Mouse (Mus musculus) retina, adult 2 months (tissue): ENCODE measurements at regions not wholly inside any gene's neighbourhood (a gene's known extent, or its start where the extent isn't known, plus 50 kb on each side); places are given as distances from the start of the nearest gene placed in this dataset.
A peak's percentile ranks its signal among the peaks of the same experiment; 100 is the strongest.
"Not testable (repeated sequence)": the region's sequence is repeated elsewhere in the genome, so short reads cannot be mapped to it uniquely, and the experiment has no call there.

Experiments
- DNase-seq: peaks from one replicate; pipeline ENCODE4 v3.0.0-alpha.2; 2012; ENCODE audit warnings: low read depth, low spot score

DNA sequence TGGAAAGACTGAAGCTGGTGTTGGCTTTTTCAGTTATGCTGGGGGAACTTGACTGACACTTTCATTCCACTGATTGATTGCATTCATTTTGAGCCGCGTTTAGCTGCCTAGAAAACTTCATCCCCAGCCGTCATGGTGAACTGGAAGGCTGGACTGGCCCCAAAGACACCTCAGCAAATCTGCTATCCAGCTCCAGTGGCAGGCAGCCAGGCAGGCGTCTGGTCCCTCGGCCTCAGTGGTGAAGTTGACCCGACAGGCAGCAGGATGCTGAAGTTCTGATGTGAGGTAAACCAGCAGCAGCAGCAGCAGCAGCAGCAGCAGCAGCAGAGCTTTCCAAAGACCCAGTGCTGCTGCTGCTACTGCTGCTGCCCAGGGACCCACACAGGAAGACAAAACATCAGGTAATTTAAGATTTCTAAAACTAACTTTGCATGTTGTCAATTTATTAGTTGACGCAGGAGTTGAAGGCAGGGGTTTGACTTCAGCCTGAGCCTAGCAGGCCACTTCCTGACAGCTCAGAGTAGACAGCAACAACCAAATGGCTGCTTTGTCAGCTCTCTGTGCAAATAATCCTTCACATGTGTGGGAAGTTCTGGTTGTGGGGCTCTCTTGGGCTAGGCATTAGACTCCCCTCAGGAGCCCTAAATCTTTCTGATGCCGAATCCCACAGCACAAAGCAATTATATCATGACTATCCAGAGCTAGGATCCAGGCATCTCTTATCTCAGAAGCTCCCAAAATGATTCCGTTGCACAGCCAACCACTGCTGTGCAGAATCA lies 200.4 kb upstream of the Nhs start:
- no peak for DNase-seq

DNA sequence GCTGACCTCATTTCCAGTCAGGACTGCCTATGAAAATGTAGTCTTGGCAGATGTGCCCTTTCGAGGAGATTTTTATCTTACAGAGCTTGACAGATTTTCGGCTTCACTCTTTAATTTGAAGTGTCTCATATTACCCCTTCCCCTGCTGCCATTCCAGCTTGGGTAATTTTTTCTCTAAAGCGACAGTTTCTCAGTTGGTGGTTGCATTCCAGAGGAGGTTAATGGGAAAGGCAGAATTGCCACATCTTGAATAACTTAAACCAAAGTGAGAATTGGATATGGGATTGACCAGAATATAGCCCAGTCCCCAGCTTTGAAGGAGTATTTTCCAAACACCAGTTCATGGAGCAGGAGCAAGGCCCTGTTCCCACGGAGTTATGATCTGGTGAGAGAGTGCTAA lies 188.8 kb upstream of the Nhs start:
- no peak for DNase-seq

DNA sequence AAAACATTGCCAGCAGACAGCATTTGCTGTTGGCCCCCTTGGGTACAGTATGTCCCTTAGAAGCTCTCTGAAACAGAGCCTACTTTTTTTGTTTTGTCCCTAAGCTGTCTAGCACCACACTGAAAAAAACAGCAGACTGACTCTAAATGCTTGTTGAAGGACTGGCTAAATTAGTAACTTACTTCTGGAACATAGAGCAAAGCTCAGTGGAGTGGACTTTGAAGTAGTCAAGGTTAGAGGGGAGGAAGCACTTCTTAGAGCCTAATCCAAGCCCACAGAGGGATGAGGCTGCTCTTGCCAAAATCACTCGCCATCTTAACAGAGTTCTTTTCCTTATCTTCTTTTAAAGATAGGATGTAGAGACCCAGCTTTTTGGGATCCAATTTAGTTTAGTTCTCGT lies 188.4 kb upstream of the Nhs start:
- no peak for DNase-seq

GRCm38 (mm10) chrX:162345497-162346143 lies 186.1 kb upstream of the Nhs start:
- no peak for DNase-seq

DNA sequence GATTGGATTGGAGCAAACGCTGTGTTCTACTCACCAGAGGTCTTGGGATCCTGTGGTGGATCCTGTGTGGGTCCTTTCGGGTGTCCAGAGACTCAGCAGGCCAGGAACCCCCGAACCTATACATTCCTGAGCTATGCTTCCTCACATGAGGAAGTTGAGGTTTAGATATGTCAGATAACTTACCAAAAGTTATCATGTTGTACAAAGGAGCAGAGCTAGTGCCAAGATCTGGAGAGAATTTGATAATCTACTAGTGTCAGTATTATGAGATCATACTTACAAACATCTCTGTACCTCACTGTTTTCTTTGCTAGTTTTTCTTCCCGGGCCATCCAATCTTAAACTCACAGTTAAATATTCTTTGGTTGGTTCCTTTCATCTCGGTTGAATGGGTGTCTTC lies 172.6 kb upstream of the Nhs start:
- no peak for DNase-seq

DNA sequence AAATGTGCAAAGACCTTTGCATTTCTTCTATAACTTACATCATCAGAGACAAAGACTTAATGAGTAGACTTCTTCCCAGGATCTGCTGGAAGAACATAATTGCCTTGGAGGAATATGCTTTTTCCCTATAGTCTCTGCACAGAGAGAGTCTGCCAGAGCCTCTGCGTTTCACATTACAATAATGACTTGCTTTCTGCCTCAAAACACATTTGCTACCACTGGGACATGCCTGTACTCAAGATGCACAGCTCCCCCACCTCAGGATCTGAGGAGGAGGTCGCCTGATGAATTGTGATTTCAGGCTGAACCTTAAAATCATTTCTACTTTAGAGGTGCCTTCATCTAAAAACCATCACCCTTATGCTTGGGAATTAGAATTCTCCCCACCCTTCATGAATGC lies 148.1 kb upstream of the Nhs start:
- DNase-seq = no peak

DNA sequence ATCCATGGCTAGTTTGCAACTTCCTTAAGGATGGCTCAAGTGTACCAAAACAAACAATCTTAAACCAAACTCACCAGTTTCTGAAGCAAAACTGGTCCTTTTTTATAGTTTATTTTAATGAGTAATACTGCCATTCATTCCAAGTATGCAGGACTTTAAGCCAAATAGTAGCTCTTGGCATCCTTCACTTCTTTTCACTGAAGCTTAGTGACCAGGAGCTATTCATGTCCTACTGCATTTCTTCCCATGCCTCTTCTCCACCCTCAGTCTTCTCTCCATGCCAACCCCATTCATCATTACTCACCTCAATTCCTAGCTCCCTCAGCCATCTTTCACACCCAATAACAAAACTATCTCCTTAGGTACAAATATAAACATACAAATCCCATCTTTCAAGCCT lies 144.6 kb upstream of the Nhs start:
- no peak for DNase-seq

- DNase-seq = no peak
These were observed 143.3 kb upstream of the Nhs start for GRCm38 (mm10) chrX:162302788-162303187.

DNA sequence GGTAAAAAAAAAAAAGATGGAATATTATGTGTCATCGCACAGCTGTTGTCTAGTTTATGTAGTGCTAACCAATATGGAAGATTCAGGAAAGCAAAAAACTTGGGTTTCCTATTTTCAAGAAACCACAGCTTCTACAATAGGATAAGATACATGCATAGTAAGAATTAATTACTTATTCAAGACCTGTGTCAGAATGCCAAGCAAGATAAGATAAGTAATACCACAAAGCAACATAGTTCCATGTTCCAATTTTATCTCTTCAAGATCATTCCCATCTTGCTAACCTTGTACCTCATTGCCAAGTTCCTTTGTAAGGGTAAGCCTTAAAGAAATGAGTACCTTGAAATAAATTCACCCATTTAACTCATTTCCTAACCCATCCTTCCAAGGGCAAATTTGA lies 131.7 kb upstream of the Nhs start:
- DNase-seq = no peak

DNA sequence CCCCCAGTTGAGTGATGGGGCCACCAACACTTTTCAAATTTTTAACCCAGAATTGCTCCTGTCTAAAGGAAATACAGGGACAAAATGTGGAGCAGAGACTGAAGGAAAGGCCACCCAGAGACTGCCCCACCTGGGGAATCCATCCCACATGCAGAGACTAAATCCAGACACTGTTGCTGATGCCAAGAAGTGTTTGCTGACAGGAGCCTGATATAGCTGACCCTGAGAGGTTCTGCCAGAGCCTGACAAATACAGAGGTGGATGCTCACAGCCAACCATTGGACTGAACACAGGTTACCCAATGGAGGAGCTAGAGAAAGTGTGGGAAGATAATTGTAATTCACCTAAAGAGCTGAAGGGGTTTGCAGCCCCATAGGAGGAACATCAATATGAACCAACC lies 126.6 kb upstream of the Nhs start:
- not testable (repeated sequence) for DNase-seq

GRCm38 (mm10) chrX:162284252-162284651 lies 124.7 kb upstream of the Nhs start:
- no peak for DNase-seq

GRCm38 (mm10) chrX:162282690-162283089 lies 123.2 kb upstream of the Nhs start:
- no peak for DNase-seq

- DNase-seq = peak; percentile 29
These were observed 119.5 kb upstream of the Nhs start for GRCm38 (mm10) chrX:162278834-162279708.

- DNase-seq = no peak
These were observed 115.1 kb upstream of the Nhs start for GRCm38 (mm10) chrX:162274581-162274980.

GRCm38 (mm10) chrX:162271189-162271588 lies 111.7 kb upstream of the Nhs start:
- DNase-seq = no peak

GRCm38 (mm10) chrX:162268918-162269317 lies 109.4 kb upstream of the Nhs start:
- no peak for DNase-seq

GRCm38 (mm10) chrX:162268112-162268511 lies 108.6 kb upstream of the Nhs start:
- no peak for DNase-seq

- DNase-seq = no peak
These were observed 108.1 kb upstream of the Nhs start for GRCm38 (mm10) chrX:162267679-162268078.

- no peak for DNase-seq
These were observed 107.2 kb upstream of the Nhs start for GRCm38 (mm10) chrX:162266769-162267168.

DNA sequence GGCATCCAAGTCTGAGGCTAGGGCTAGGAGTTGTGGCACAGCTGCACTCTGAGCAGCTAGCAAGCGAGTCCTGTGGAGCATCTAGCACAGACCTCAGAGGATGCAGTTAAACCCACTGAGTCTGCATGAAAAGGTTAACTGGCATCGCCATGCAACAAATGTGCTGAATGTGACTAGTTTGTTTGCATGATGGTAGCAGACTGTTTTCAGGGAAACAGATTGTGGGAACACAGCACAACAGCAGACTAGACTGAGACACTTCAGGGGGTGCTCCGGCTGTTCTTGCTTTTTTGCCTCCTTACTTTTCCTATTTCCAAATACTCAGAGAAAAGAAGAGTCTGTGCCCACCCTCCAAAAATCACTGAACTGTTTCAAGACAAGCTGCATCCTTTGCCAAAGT lies 97.9 kb upstream of the Nhs start:
- DNase-seq = no peak

DNA sequence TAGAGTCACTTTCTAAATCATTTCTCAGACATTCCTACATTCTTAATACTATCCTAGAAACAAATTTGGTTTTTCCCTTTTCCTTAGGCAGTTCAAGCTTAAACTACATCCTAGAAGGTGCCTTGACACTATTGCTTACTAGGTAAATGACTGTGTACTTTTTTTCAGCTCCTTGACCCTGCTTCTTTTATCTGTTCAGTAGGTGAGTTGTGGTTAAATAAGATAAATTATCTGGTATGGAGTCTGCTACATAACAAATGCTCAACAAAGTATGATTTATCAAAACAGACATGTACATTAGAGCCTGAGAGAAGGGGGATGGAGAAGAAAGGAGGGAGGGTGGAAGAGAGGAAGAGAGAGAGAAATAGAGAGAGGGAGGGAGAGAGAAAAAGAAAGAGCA lies 96.3 kb upstream of the Nhs start:
- DNase-seq = no peak

- no peak for DNase-seq
These were observed 81.8 kb upstream of the Nhs start for GRCm38 (mm10) chrX:162241291-162241690.
